Mouse (Mus musculus): ENCODE measurements around the gene Fosb. TPM values are rescaled to one million over a fixed set of nuclear protein-coding genes. Genes with fewer than 3 reads are reported as not detected.
A peak's percentile ranks its signal among the peaks of the same experiment; 100 is the strongest.

The Fosb gene
- polyA plus RNA-seq, 1 experiment from 2014 or later, result 0.15 TPM

- no peak for ATAC-seq (ENCODE audit: low read depth)
- no peaks in the 10 kb centered on the region for H3K9me3 ChIP-seq (ENCODE audit: control insufficient read depth, low read length)
- peaks cover 8% of the 10 kb centered on the region; the same call in 1 of the 2 replicates for H3K4me1 ChIP-seq (ENCODE audit: control insufficient read depth, insufficient read depth, low read length)
- H3K9ac ChIP-seq (ENCODE audit: low read depth, low read length), result no peak overlapping the region
- H3K27ac ChIP-seq (replicated peaks; ENCODE audit: low read depth, low read length), result no peak overlapping the region
- H3K4me3 ChIP-seq (ENCODE audit: low read depth, low read length), result no peak overlapping the region
- no peak for DNase-seq (ENCODE audit: low spot score)
- H3K36me3 ChIP-seq (ENCODE audit: control insufficient read depth, insufficient read depth, low read length), result peaks cover 55% of the 10 kb centered on the region
- no peaks in the 10 kb centered on the region for H3K27me3 ChIP-seq (replicated peaks; ENCODE audit: control insufficient read depth, insufficient read depth, low read length)
- 86% methylated on average over 12 of the region's 13 CpGs for WGBS
- no peak overlapping the region for H3K4me2 ChIP-seq (ENCODE audit: low read depth, low read length)
Measured at GRCm38 (mm10) chr7:19349188-19349915, 39.5 kb upstream of the Fosb start.

GRCm38 (mm10) chr7:19344938-19345471, 35.2 kb upstream of the Fosb start:
- peak overlapping the region; percentile 86 for H3K4me2 ChIP-seq (ENCODE audit: low read depth, low read length)
- peaks cover 18% of the 10 kb centered on the region for H3K4me1 ChIP-seq (ENCODE audit: control insufficient read depth, insufficient read depth, low read length)
- peak; percentile 95 for ATAC-seq (ENCODE audit: low read depth)
- peaks cover 20% of the 10 kb centered on the region for H3K36me3 ChIP-seq (ENCODE audit: control insufficient read depth, insufficient read depth, low read length)
- peaks cover 7% of the 10 kb centered on the region; the same call in 1 of the 2 replicates for H3K27me3 ChIP-seq (replicated peaks; ENCODE audit: control insufficient read depth, insufficient read depth, low read length)
- peak overlapping the region; percentile 86 for H3K27ac ChIP-seq (replicated peaks; ENCODE audit: low read depth, low read length)
- WGBS, result 0% methylated on average over 30 of the region's 31 CpGs
- H3K9ac ChIP-seq (ENCODE audit: low read depth, low read length), result peak overlapping the region; percentile 79
- H3K9me3 ChIP-seq (ENCODE audit: control insufficient read depth, low read length), result no peaks in the 10 kb centered on the region
- DNase-seq (ENCODE audit: low spot score), result peak; percentile 99
- peak overlapping the region; percentile 75 for H3K4me3 ChIP-seq (ENCODE audit: low read depth, low read length)

GRCm38 (mm10) chr7:19344237-19344847, 34.5 kb upstream of the Fosb start, which contains the start of gene Ercc1:
Gene Ercc1, plus strand, starts transcription at chr7:19344778.
- peak within 1 kb of the TSS; percentile 75 for H3K4me3 ChIP-seq (ENCODE audit: low read depth, low read length)
- no peak for DNase-seq (ENCODE audit: low spot score)
- H3K4me1 ChIP-seq (ENCODE audit: control insufficient read depth, insufficient read depth, low read length), result peaks cover 18% of the 10 kb centered on the region
- peaks cover 14% of the 10 kb centered on the region for H3K36me3 ChIP-seq (ENCODE audit: control insufficient read depth, insufficient read depth, low read length)
- H3K9me3 ChIP-seq (ENCODE audit: control insufficient read depth, low read length), result no peaks in the 10 kb centered on the region
- peak within 1 kb of the TSS; percentile 86 for H3K4me2 ChIP-seq (ENCODE audit: low read depth, low read length)
- peak within 1 kb of the TSS; percentile 86 for H3K27ac ChIP-seq (replicated peaks; ENCODE audit: low read depth, low read length)
- ATAC-seq (ENCODE audit: low read depth), result no peak
- peak within 1 kb of the TSS; percentile 79 for H3K9ac ChIP-seq (ENCODE audit: low read depth, low read length)
- peaks cover 7% of the 10 kb centered on the region; the same call in 1 of the 2 replicates for H3K27me3 ChIP-seq (replicated peaks; ENCODE audit: control insufficient read depth, insufficient read depth, low read length)
- WGBS, result 25% methylated on average over 11 of the region's 12 CpGs

GRCm38 (mm10) chr7:19343210-19343808, 33.5 kb upstream of the Fosb start:
- Histone ChIP-seq H3K9me3 (ENCODE audit: control insufficient read depth, low read length) (no peaks in the 10 kb centered on the region), H3K4me2 (ENCODE audit: low read depth, low read length) (peak overlapping the region; percentile 18; the same call in 1 of the 2 replicates), H3K27me3 (replicated peaks; ENCODE audit: control insufficient read depth, insufficient read depth, low read length) (peaks cover 7% of the 10 kb centered on the region; the same call in 1 of the 2 replicates), H3K9ac (ENCODE audit: low read depth, low read length) (no peak overlapping the region), H3K4me3 (ENCODE audit: low read depth, low read length) (no peak overlapping the region), H3K27ac (replicated peaks; ENCODE audit: low read depth, low read length) (no peak overlapping the region), H3K4me1 (ENCODE audit: control insufficient read depth, insufficient read depth, low read length) (peaks cover 18% of the 10 kb centered on the region), H3K36me3 (ENCODE audit: control insufficient read depth, insufficient read depth, low read length) (peaks cover 3% of the 10 kb centered on the region; the same call in 1 of the 2 replicates)
- ATAC-seq (ENCODE audit: low read depth) (no peak), DNase-seq (ENCODE audit: low spot score) (peak; percentile 82)
- 1% methylated on average over 11 of the region's 11 CpGs for WGBS

GRCm38 (mm10) chr7:19342481-19343027, 32.7 kb upstream of the Fosb start:
- peak; percentile 81 for DNase-seq (ENCODE audit: low spot score)
- Histone ChIP-seq H3K27ac (replicated peaks; ENCODE audit: low read depth, low read length) (no peak overlapping the region), H3K4me3 (ENCODE audit: low read depth, low read length) (peak overlapping the region; percentile 44), H3K36me3 (ENCODE audit: control insufficient read depth, insufficient read depth, low read length) (no peaks in the 10 kb centered on the region), H3K27me3 (replicated peaks; ENCODE audit: control insufficient read depth, insufficient read depth, low read length) (peaks cover 7% of the 10 kb centered on the region; the same call in 1 of the 2 replicates), H3K9ac (ENCODE audit: low read depth, low read length) (peak overlapping the region; percentile 56), H3K4me1 (ENCODE audit: control insufficient read depth, insufficient read depth, low read length) (peaks cover 18% of the 10 kb centered on the region), H3K9me3 (ENCODE audit: control insufficient read depth, low read length) (no peaks in the 10 kb centered on the region), H3K4me2 (ENCODE audit: low read depth, low read length) (peak overlapping the region; percentile 79)
- no peak for ATAC-seq (ENCODE audit: low read depth)
- WGBS, result under 1% methylated on average over 27 of the region's 27 CpGs

- Histone ChIP-seq H3K27me3 (replicated peaks; ENCODE audit: control insufficient read depth, insufficient read depth, low read length) (peaks cover 7% of the 10 kb centered on the region; the same call in 1 of the 2 replicates), H3K27ac (replicated peaks; ENCODE audit: low read depth, low read length) (no peak overlapping the region; the same call in 1 of the 2 replicates), H3K4me1 (ENCODE audit: control insufficient read depth, insufficient read depth, low read length) (peaks cover 18% of the 10 kb centered on the region), H3K4me3 (ENCODE audit: low read depth, low read length) (peak overlapping the region; percentile 44), H3K36me3 (ENCODE audit: control insufficient read depth, insufficient read depth, low read length) (no peaks in the 10 kb centered on the region), H3K9me3 (ENCODE audit: control insufficient read depth, low read length) (no peaks in the 10 kb centered on the region), H3K4me2 (ENCODE audit: low read depth, low read length) (peak overlapping the region; percentile 79), H3K9ac (ENCODE audit: low read depth, low read length) (peak overlapping the region; percentile 56)
- 1% methylated on average over 36 of the region's 41 CpGs for WGBS
- DNase-seq (ENCODE audit: low spot score) (peak; percentile 57), ATAC-seq (ENCODE audit: low read depth) (peak; percentile 8; the same call in 1 of the 2 replicates)
Measured at GRCm38 (mm10) chr7:19341761-19342409, 32.0 kb upstream of the Fosb start.

- no peaks in the 10 kb centered on the region for H3K36me3 ChIP-seq (ENCODE audit: control insufficient read depth, insufficient read depth, low read length)
- peaks cover 7% of the 10 kb centered on the region; the same call in 1 of the 2 replicates for H3K27me3 ChIP-seq (replicated peaks; ENCODE audit: control insufficient read depth, insufficient read depth, low read length)
- ATAC-seq (ENCODE audit: low read depth) (no peak), DNase-seq (ENCODE audit: low spot score) (no peak)
- peaks cover 18% of the 10 kb centered on the region for H3K4me1 ChIP-seq (ENCODE audit: control insufficient read depth, insufficient read depth, low read length)
- 13% methylated on average over 10 of the region's 10 CpGs for WGBS
- no peaks in the 10 kb centered on the region for H3K9me3 ChIP-seq (ENCODE audit: control insufficient read depth, low read length)
- peak overlapping the region; percentile 79 for H3K4me2 ChIP-seq (ENCODE audit: low read depth, low read length)
- peak overlapping the region; percentile 56; the same call in 1 of the 2 replicates for H3K9ac ChIP-seq (ENCODE audit: low read depth, low read length)
- peak overlapping the region; percentile 44; the same call in 1 of the 2 replicates for H3K4me3 ChIP-seq (ENCODE audit: low read depth, low read length)
- H3K27ac ChIP-seq (replicated peaks; ENCODE audit: low read depth, low read length), result no peak overlapping the region
Measured at GRCm38 (mm10) chr7:19341250-19341649, 31.4 kb upstream of the Fosb start.
